Mouse (Mus musculus): ENCODE data around the gene 2010111I01Rik. TPM values are rescaled to one million over a fixed set of nuclear protein-coding genes. Genes with fewer than 3 reads are reported as not detected.

Gene 2010111I01Rik
- total and polyA plus RNA-seq, 3 experiments, result 13.3 to 19.8 (median 14.4) TPM

DNA sequence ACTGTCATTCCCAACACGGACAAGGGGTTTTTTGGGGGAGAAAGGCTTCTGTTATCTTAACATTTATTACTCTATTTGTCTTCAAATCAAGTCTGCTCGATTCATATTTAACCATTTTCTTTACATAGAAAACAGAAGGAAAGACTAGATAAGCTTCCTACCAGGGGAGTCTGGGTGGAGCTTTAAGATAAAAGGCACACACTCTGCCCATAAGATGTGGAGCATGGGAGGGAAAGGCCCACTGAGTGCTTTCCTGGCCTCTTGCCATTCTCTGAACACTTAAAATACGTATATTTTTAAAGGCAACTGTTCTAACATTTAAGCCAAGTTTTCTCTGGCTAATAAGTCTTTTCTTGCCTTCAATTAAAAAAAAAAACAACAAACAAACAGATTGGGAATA is 25.3 kb upstream of the 2010111I01Rik start:
- no peak overlapping the region for H3K4me3 ChIP-seq (replicated peaks in 1 of 3; ENCODE audit: low read depth in 2 of 3, low read length in 2 of 3, poor library complexity in 1 of 3)
- H3K4me1 ChIP-seq (ENCODE audit: control insufficient read depth in 1 of 2, insufficient read depth in 2 of 2), result no peaks in the 10 kb centered on the region
- no peaks in the 10 kb centered on the region for H3K79me2 ChIP-seq (replicated peaks; ENCODE audit: control insufficient read depth, extremely low read depth, insufficient read depth, poor library complexity, severe bottlenecking)
- no peak for DNase-seq (ENCODE audit: extremely low read depth)
- TF ChIP-seq ELF1 (IDR thresholded peaks at IDR 0.05; ENCODE audit: low read depth, low read length) (no peak), NELFE (IDR thresholded peaks at IDR 0.05; ENCODE audit: low read depth, low read length) (no peak), CTCF (conservative IDR thresholded peaks at IDR 0.05 in 1 of 2, IDR thresholded peaks at IDR 0.05 in 1 of 2; ENCODE audit: low read depth in 2 of 2, low read length in 2 of 2) (no peak), MAFK (IDR thresholded peaks at IDR 0.05; ENCODE audit: insufficient replicate concordance, low read length) (no peak)
- in situ Hi-C loops (cut with MboI; ENCODE audit: low pct_ligation_motif_present, low pct_unique_long_range_greater_than_20kb, low sequenced_read_pairs), result loop anchor here (10.0 kb wide), 1 partner anchor 1095 kb away; no protein-coding TSS in a partner anchor
- no peaks in the 10 kb centered on the region for H3K27me3 ChIP-seq (replicated peaks)
- H3K4me2 ChIP-seq (ENCODE audit: insufficient read depth, low read depth, poor library complexity, severe bottlenecking), result no peak overlapping the region
- no peak overlapping the region for H3K27ac ChIP-seq (ENCODE audit: insufficient read depth, low read depth)
- H3K9me3 ChIP-seq (replicated peaks; ENCODE audit: low read length), result no peaks in the 10 kb centered on the region
- dilution Hi-C loops (cut with MboI; ENCODE audit: extremely low pct_ligation_motif_present, extremely low pct_unique_long_range_greater_than_20kb, low sequenced_read_pairs), result no loop called here
- H3K36me3 ChIP-seq (replicated peaks in 1 of 2; ENCODE audit: control insufficient read depth in 1 of 2, insufficient read depth in 1 of 2, low read length in 1 of 2), result no peaks in the 10 kb centered on the region
- no peak overlapping the region for H3K9ac ChIP-seq (ENCODE audit: insufficient read depth, low read depth)

DNA sequence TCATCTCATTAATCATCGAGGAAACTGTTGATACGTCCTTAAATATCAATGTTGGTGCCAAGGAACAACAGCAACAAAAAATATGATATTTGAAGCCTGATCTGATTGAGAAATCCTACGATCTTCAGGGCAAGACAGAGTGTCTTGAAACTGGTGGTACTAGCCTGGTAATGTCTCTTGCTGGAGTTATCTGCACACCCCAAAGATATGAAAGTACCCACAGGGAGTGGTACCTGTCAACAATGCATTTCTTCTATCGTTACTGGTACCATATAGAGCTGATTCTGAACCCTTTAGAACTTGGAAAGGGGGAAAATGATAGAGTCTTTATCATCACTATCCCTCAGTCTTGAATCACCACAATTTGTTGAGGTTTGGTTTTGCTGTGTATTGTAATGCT is 24.9 kb upstream of the 2010111I01Rik start:
- Histone ChIP-seq H3K4me3 (replicated peaks in 1 of 3; ENCODE audit: low read depth in 2 of 3, low read length in 2 of 3, poor library complexity in 1 of 3) (no peak overlapping the region), H3K79me2 (replicated peaks; ENCODE audit: control insufficient read depth, extremely low read depth, insufficient read depth, poor library complexity, severe bottlenecking) (no peaks in the 10 kb centered on the region), H3K36me3 (replicated peaks in 1 of 2; ENCODE audit: control insufficient read depth in 1 of 2, insufficient read depth in 1 of 2, low read length in 1 of 2) (no peaks in the 10 kb centered on the region), H3K27me3 (replicated peaks) (no peaks in the 10 kb centered on the region), H3K4me2 (ENCODE audit: insufficient read depth, low read depth, poor library complexity, severe bottlenecking) (no peak overlapping the region), H3K4me1 (ENCODE audit: control insufficient read depth in 1 of 2, insufficient read depth in 2 of 2) (no peaks in the 10 kb centered on the region), H3K9me3 (replicated peaks; ENCODE audit: low read length) (no peaks in the 10 kb centered on the region), H3K27ac (ENCODE audit: insufficient read depth, low read depth) (no peak overlapping the region), H3K9ac (ENCODE audit: insufficient read depth, low read depth) (no peak overlapping the region)
- in situ Hi-C loops (cut with MboI; ENCODE audit: low pct_ligation_motif_present, low pct_unique_long_range_greater_than_20kb, low sequenced_read_pairs) (loop anchor here (10.0 kb wide), 1 partner anchor 1095 kb away; no protein-coding TSS in a partner anchor), dilution Hi-C loops (cut with MboI; ENCODE audit: extremely low pct_ligation_motif_present, extremely low pct_unique_long_range_greater_than_20kb, low sequenced_read_pairs) (no loop called here)
- DNase-seq (ENCODE audit: extremely low read depth), result no peak
- TF ChIP-seq ZNF384 (IDR thresholded peaks at IDR 0.05; ENCODE audit: low read depth, low read length) (no peak), BHLHE40 (IDR thresholded peaks at IDR 0.05; ENCODE audit: low read depth, low read length) (no peak), ZMIZ1 (IDR thresholded peaks at IDR 0.05; ENCODE audit: low read depth, low read length) (no peak), CHD2 (IDR thresholded peaks at IDR 0.05; ENCODE audit: low read length) (no peak), HCFC1 (IDR thresholded peaks at IDR 0.05; ENCODE audit: low read depth, low read length) (no peak), RCOR1 (conservative IDR thresholded peaks at IDR 0.05; ENCODE audit: low read depth, low read length) (no peak)

DNA sequence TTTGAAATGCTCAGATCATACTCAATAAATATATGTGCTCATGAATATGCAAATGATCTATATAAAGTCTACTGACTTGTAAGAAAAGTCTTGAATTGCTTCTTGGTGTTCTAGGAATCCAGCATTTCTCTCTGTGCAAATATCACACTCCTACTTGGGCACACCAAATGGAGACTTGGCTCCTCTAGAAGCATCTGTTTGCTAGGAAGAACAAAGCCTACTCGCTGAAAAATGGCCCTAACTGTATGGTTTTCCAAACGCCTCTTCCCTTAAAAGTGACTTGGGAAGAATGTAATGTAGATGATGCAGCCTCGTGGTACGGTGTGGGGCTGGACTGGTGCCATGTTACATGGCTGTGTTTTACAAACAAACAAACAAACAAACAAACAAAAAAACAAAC is 24.0 kb upstream of the 2010111I01Rik start:
- Histone ChIP-seq H3K27ac (ENCODE audit: insufficient read depth, low read depth) (no peak overlapping the region), H3K36me3 (replicated peaks in 1 of 2; ENCODE audit: control insufficient read depth in 1 of 2, insufficient read depth in 1 of 2, low read length in 1 of 2) (no peaks in the 10 kb centered on the region), H3K9ac (ENCODE audit: insufficient read depth, low read depth) (no peak overlapping the region), H3K4me3 (replicated peaks in 1 of 3; ENCODE audit: low read depth in 2 of 3, low read length in 2 of 3, poor library complexity in 1 of 3) (no peak overlapping the region), H3K79me2 (replicated peaks; ENCODE audit: control insufficient read depth, extremely low read depth, insufficient read depth, poor library complexity, severe bottlenecking) (no peaks in the 10 kb centered on the region), H3K4me2 (ENCODE audit: insufficient read depth, low read depth, poor library complexity, severe bottlenecking) (no peak overlapping the region), H3K4me1 (ENCODE audit: control insufficient read depth in 1 of 2, insufficient read depth in 2 of 2) (no peaks in the 10 kb centered on the region), H3K9me3 (replicated peaks; ENCODE audit: low read length) (no peaks in the 10 kb centered on the region), H3K27me3 (replicated peaks) (no peaks in the 10 kb centered on the region)
- dilution Hi-C loops (cut with MboI; ENCODE audit: extremely low pct_ligation_motif_present, extremely low pct_unique_long_range_greater_than_20kb, low sequenced_read_pairs) (no loop called here), in situ Hi-C loops (cut with MboI; ENCODE audit: low pct_ligation_motif_present, low pct_unique_long_range_greater_than_20kb, low sequenced_read_pairs) (no loop called here)
- TF ChIP-seq CHD2 (IDR thresholded peaks at IDR 0.05; ENCODE audit: low read length) (no peak), ZMIZ1 (IDR thresholded peaks at IDR 0.05; ENCODE audit: low read depth, low read length) (no peak), MAX (IDR thresholded peaks at IDR 0.05; ENCODE audit: low read length) (no peak), NELFE (IDR thresholded peaks at IDR 0.05; ENCODE audit: low read depth, low read length) (no peak), CTCF (conservative IDR thresholded peaks at IDR 0.05 in 1 of 2, IDR thresholded peaks at IDR 0.05 in 1 of 2; ENCODE audit: low read depth in 2 of 2, low read length in 2 of 2) (no peak), ZKSCAN1 (IDR thresholded peaks at IDR 0.05; ENCODE audit: borderline replicate concordance, low read depth, low read length) (no peak), MEF2A (IDR thresholded peaks at IDR 0.05; ENCODE audit: borderline replicate concordance, low read depth, low read length) (no peak), TCF12 (IDR thresholded peaks at IDR 0.05; ENCODE audit: low read depth, low read length) (no peak), POLR2A (IDR thresholded peaks at IDR 0.05; ENCODE audit: low read depth, low read length) (no peak), SIN3A (IDR thresholded peaks at IDR 0.05; ENCODE audit: low read length) (no peak), SMC3 (IDR thresholded peaks at IDR 0.05; ENCODE audit: low read depth, low read length) (no peak), UBTF (IDR thresholded peaks at IDR 0.05; ENCODE audit: low read depth, low read length) (no peak), JUN (IDR thresholded peaks at IDR 0.05; ENCODE audit: insufficient read depth, low read depth, low read length) (no peak), EP300 (IDR thresholded peaks at IDR 0.05; ENCODE audit: low read length) (no peak), MXI1 (IDR thresholded peaks at IDR 0.05; ENCODE audit: low read depth, low read length) (no peak), NRF1 (IDR thresholded peaks at IDR 0.05; ENCODE audit: low read depth, low read length) (no peak), HCFC1 (IDR thresholded peaks at IDR 0.05; ENCODE audit: low read depth, low read length) (no peak), USF1 (IDR thresholded peaks at IDR 0.05; ENCODE audit: low read depth, low read length) (no peak)
- no peak for DNase-seq (ENCODE audit: extremely low read depth)

Measured in CH12.LX (cell line).